Mouse (Mus musculus): ENCODE data around the gene Cabp7. TPM values are rescaled to one million over a fixed set of nuclear protein-coding genes. Genes with fewer than 3 reads are reported as not detected.

The Cabp7 gene
- not detected for polyA plus RNA-seq (2014; fragmentation: Illumina TruSeq; extraction: RNeasy Lipid Tissue Mini Kit (QIAGEN cat#74804); ENCODE audit: low read depth, low replicate concordance)

GRCm38 (mm10) chr11:4746733-4747132 is at the start of gene Cabp7:
Cabp7 (minus strand) TSS chr11:4746778.

GRCm38 (mm10) chr11:4704072-4704964 is 42.3 kb downstream of the Cabp7 start, which contains the start of the genes Uqcr10 and Zmat5:
Uqcr10 (minus strand) TSS chr11:4704342.
Zmat5 (plus strand) TSS chr11:4704678.

Other genes with a start within 250 kb of the Cabp7 start
- gene Mtmr3, start 151.9 kb downstream of the Cabp7 start, polyA plus RNA-seq (2014; fragmentation: Illumina TruSeq; extraction: RNeasy Lipid Tissue Mini Kit (QIAGEN cat#74804); ENCODE audit: low read depth, low replicate concordance) = 16.1 TPM
- not detected for gene Gm11032, start 126.7 kb downstream of the Cabp7 start, polyA plus RNA-seq (2014; fragmentation: Illumina TruSeq; extraction: RNeasy Lipid Tissue Mini Kit (QIAGEN cat#74804); ENCODE audit: low read depth, low replicate concordance)
- gene Ascc2, start 109.0 kb downstream of the Cabp7 start, polyA plus RNA-seq (2014; fragmentation: Illumina TruSeq; extraction: RNeasy Lipid Tissue Mini Kit (QIAGEN cat#74804); ENCODE audit: low read depth, low replicate concordance) = 46.7 TPM
- gene Uqcr10, start 42.4 kb downstream of the Cabp7 start, polyA plus RNA-seq (2014; fragmentation: Illumina TruSeq; extraction: RNeasy Lipid Tissue Mini Kit (QIAGEN cat#74804); ENCODE audit: low read depth, low replicate concordance) = 21.5 TPM
- gene Zmat5, start 42.1 kb downstream of the Cabp7 start, polyA plus RNA-seq (2014; fragmentation: Illumina TruSeq; extraction: RNeasy Lipid Tissue Mini Kit (QIAGEN cat#74804); ENCODE audit: low read depth, low replicate concordance) = not detected
- gene Nf2, start 102.8 kb upstream of the Cabp7 start, polyA plus RNA-seq (2014; fragmentation: Illumina TruSeq; extraction: RNeasy Lipid Tissue Mini Kit (QIAGEN cat#74804); ENCODE audit: low read depth, low replicate concordance) = 138 TPM
- 4.2 TPM for gene Nipsnap1, start 127.2 kb upstream of the Cabp7 start, polyA plus RNA-seq (2014; fragmentation: Illumina TruSeq; extraction: RNeasy Lipid Tissue Mini Kit (QIAGEN cat#74804); ENCODE audit: low read depth, low replicate concordance)
- gene Thoc5, start 148.5 kb upstream of the Cabp7 start, polyA plus RNA-seq (2014; fragmentation: Illumina TruSeq; extraction: RNeasy Lipid Tissue Mini Kit (QIAGEN cat#74804); ENCODE audit: low read depth, low replicate concordance) = 35.7 TPM
- 1.4 TPM for gene Nefh, start 201.3 kb upstream of the Cabp7 start, polyA plus RNA-seq (2014; fragmentation: Illumina TruSeq; extraction: RNeasy Lipid Tissue Mini Kit (QIAGEN cat#74804); ENCODE audit: low read depth, low replicate concordance)
- 38.5 TPM for gene Ap1b1, start 240.0 kb upstream of the Cabp7 start, polyA plus RNA-seq (2014; fragmentation: Illumina TruSeq; extraction: RNeasy Lipid Tissue Mini Kit (QIAGEN cat#74804); ENCODE audit: low read depth, low replicate concordance)

Measured in testis, adult 10 weeks (tissue).